Mouse (Mus musculus) liver, embryonic 14.5 days (tissue): ENCODE results near the gene Setd2. TPM values are rescaled to one million over a fixed set of nuclear protein-coding genes. Genes with fewer than 3 reads are reported as not detected.

Experiments
- ATAC-seq: fragments of 200-750 bp; cut with Nextera tagmentation; 2 replicates; pipeline ENCODE4 v1.8.0; 2017; ENCODE audit warnings: moderate number of reproducible peaks, mild to moderate bottlenecking, moderate library complexity; ENCODE audit not compliant: insufficient read depth
- DNase-seq, 3 experiments: peaks; one replicate each; pipeline ENCODE4 v3.0.0-alpha.2; 2012 to 2013; ENCODE audit warnings: low read depth in 3 of 3, low spot score in 3 of 3
- H3K27ac ChIP-seq: fragments of 300-500 bp; sonication (generic); 2 replicates; pipeline ENCODE4 v1.5.1; 2014; ENCODE audit warnings: moderate library complexity, mild to moderate bottlenecking, control low read depth, inconsistent platforms
- H3K27me3 ChIP-seq: fragments of 300-500 bp; sonication (generic); 2 replicates; pipeline ENCODE4 v1.6.1; 2014; ENCODE audit warnings: mild to moderate bottlenecking, low read length, moderate library complexity; ENCODE audit not compliant: control insufficient read depth, insufficient read depth
- H3K36me3 ChIP-seq: fragments of 300-500 bp; sonication (generic); replicated peaks from 2 replicates; pipeline ENCODE4 v1.6.1; 2014; ENCODE audit warnings: low read depth; ENCODE audit not compliant: control insufficient read depth, insufficient read depth
- H3K4me1 ChIP-seq, 2 experiments: fragments of 200-500 bp in 1 of 2; fragments of 300-500 bp in 1 of 2; sonication (generic) in 1 of 2; replicated peaks; 2 replicates each; pipeline ENCODE4 v1.6.1; 2012 to 2014; ENCODE audit warnings: antibody characterized with exemption in 1 of 2, inconsistent platforms in 1 of 2, low read length in 1 of 2; ENCODE audit not compliant: control insufficient read depth in 2 of 2, insufficient read depth in 2 of 2
- H3K4me2 ChIP-seq: fragments of 300-500 bp; sonication (generic); 2 replicates; pipeline ENCODE4 v1.6.1; 2014; ENCODE audit warnings: low read depth, mild to moderate bottlenecking, control low read depth, moderate library complexity
- H3K4me3 ChIP-seq, 2 experiments: fragments of 200-500 bp in 1 of 2; fragments of 300-500 bp in 1 of 2; sonication (generic) in 1 of 2; 2 replicates each; pipeline ENCODE4 v1.5.1; 2012 to 2014; ENCODE audit warnings: low read depth in 2 of 2, low read length in 2 of 2, mild to moderate bottlenecking in 2 of 2, control low read depth in 1 of 2, inconsistent platforms in 1 of 2, moderate library complexity in 1 of 2; ENCODE audit not compliant: insufficient read depth in 1 of 2
- H3K9ac ChIP-seq: fragments of 300-500 bp; sonication (generic); replicated peaks from 2 replicates; pipeline ENCODE4 v1.6.1; 2014; ENCODE audit warnings: mild to moderate bottlenecking, control low read depth, moderate library complexity
- H3K9me3 ChIP-seq: fragments of 300-500 bp; sonication (generic); 2 replicates; pipeline ENCODE4 v1.6.1; 2016; ENCODE audit warnings: low read length, mixed read lengths; ENCODE audit not compliant: control insufficient read depth
- CTCF ChIP-seq: IDR thresholded peaks from 2 replicates; pipeline ENCODE4 v1.5.1; 2016; ENCODE audit warnings: antibody characterized with exemption, low read depth, control low read depth
- EP300 ChIP-seq: IDR thresholded peaks from 2 replicates; pipeline ENCODE4 v1.6.1; 2016; ENCODE audit warnings: antibody characterized with exemption, low read depth
- WGBS: fragments of 180-500 bp; shearing (Covaris S2); extraction: QIAGEN DNeasy Blood & Tissue Kit; methylation state at CpG from one replicate; pipeline ENCODE4 v1.1.7; 2014; ENCODE audit not compliant: insufficient replicate concordance; 5-methylcytosine and 5-hydroxymethylcytosine counted together
- polyA plus RNA-seq, 2 experiments: library from polyadenylated mRNA; depleted of rRNA in 1 of 2; stranded (reverse) in 1 of 2; unstranded in 1 of 2; fragments of >200 nt; fragmentation: Nextera tagmentation in 1 of 2; extraction: Ambion mirVana in 1 of 2; gene quantifications; 2 replicates each; pipeline versions ENCODE4 v1.2.1 to v1.2.3; 2012 to 2014

Gene Setd2
- polyA plus RNA-seq, 2 experiments: 12.4 to 25.0 TPM

DNA sequence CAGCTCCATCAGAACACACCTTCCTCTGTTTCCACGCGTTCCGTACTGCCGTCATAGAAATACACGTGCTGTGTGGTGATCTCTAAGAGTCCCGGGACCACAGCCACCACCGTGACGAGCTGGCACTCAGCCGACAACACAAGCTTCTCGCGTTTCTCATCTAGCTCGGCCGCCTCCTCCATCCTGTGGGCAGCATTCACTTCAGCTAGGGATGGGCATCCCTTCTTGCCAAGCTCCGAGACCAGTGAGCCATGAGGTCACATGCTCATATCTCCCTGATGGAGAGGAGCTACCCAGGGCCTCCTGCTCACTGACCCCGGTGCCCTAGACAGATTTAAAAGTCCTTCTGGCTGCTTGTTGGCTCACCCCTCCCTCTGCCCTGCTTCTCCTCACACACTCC, 97.8 kb downstream of the Setd2 start:
- Histone ChIP-seq H3K27ac (no peak overlapping the region), H3K4me3 (no peak overlapping the region), H3K4me2 (no peak overlapping the region), H3K27me3 (no peaks in the 10 kb centered on the region), H3K9me3 (no peaks in the 10 kb centered on the region), H3K4me1 (no peaks in the 10 kb centered on the region), H3K36me3 (no peaks in the 10 kb centered on the region), H3K9ac (no peak overlapping the region)
- TF ChIP-seq CTCF: no peak
- no peak for TF ChIP-seq EP300
- DNase-seq (no peak), ATAC-seq (no peak)
- WGBS: 84% methylated on average over 15 of the region's 15 CpGs

DNA sequence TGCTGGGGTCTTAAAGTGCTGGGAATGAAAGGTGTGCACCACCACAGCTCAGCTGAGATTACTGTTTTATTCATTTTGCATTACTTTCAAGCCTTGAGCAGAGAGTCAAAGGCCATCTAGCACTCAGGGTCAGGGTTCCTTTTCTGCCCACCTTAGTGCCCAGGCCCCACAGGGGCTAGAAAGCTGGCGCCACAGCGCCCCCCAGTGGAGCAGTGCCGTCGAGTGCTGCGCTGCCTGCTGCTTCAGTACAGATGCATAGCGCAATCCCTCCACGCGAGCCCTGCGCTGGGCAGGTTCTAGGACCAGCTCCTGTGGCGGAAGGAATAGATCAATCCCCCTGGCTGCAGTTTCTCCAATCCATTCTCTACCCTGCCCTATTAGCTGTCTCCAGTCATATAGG, 98.8 kb downstream of the Setd2 start:
- no peaks in the 10 kb centered on the region for H3K4me1 ChIP-seq
- H3K9me3 ChIP-seq: no peaks in the 10 kb centered on the region
- no peak for TF ChIP-seq EP300
- peak; percentile 78 for TF ChIP-seq CTCF
- no peak overlapping the region for H3K4me3 ChIP-seq
- no peak overlapping the region for H3K27ac ChIP-seq
- H3K9ac ChIP-seq: no peak overlapping the region
- H3K36me3 ChIP-seq: no peaks in the 10 kb centered on the region
- 53% methylated on average over 10 of the region's 10 CpGs for WGBS
- ATAC-seq (no peak), DNase-seq (no peak)
- H3K4me2 ChIP-seq: no peak overlapping the region
- no peaks in the 10 kb centered on the region for H3K27me3 ChIP-seq

DNA sequence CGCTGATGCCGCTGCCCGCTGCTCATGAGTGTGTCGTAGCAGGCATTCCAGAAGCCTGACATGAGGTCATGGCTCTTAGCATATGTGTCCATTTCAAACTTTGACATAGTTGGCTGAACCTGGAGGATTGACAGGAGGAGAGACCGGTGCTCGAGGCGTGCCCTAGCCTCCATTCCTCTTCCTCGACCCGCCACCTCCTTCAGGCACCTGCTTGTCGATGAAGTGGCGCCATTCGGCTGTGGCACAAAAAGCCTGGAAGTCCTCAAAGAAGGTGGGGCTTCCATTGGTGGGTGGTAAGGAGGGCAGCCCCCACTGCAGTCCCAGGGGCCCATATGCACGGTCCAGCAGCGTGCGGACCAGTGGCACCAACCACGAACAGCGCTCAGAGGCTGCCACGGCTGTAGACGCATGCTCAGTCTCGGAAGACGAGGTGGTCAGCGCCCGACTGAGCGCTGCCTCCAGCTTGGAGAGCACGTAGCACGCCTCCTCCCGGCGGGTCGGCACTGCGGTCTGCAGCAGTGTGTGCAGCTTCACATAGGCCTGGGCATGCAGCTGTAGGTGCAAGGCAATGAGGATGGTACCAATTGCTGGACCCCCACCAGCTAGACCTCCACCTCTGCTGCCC, 99.4 kb downstream of the Setd2 start:
- no peak for DNase-seq

DNA sequence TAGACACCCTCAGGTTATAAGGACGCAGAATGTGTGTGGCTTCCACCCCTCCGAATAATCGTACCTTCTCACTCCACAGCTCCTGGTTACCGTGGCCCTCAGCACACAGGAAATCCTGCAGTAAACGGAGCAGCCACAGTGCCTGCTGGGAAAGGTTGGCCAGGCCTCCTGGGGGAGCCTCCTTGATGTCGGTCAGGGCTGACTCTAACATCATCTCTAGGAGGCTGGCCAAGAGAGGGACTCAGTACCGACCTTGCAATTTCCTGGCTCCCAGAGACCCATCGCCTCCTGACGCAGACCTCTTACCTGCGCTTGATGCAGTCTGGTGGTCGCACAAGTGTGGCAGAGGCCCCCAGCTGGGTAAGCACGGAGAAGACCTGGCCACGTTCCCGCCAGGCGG, 100.3 kb downstream of the Setd2 start:
- ATAC-seq: no peak
- Histone ChIP-seq H3K9me3 (no peaks in the 10 kb centered on the region), H3K4me2 (no peak overlapping the region), H3K27me3 (no peaks in the 10 kb centered on the region), H3K36me3 (no peaks in the 10 kb centered on the region), H3K27ac (no peak overlapping the region), H3K4me1 (no peaks in the 10 kb centered on the region), H3K4me3 (no peak overlapping the region), H3K9ac (no peak overlapping the region)
- TF ChIP-seq EP300 (no peak), CTCF (no peak)
- 75% methylated on average over 15 of the region's 15 CpGs for WGBS
- no peak for DNase-seq

More for the DNA sequence above, 99.4 kb downstream of the Setd2 start:
- H3K9ac ChIP-seq: no peak overlapping the region
- H3K4me1 ChIP-seq: no peaks in the 10 kb centered on the region
- no peaks in the 10 kb centered on the region for H3K27me3 ChIP-seq
- TF ChIP-seq EP300: no peak
- TF ChIP-seq CTCF: no peak
- no peak overlapping the region for H3K4me3 ChIP-seq
- H3K27ac ChIP-seq: no peak overlapping the region
- no peaks in the 10 kb centered on the region for H3K9me3 ChIP-seq
- H3K36me3 ChIP-seq: no peaks in the 10 kb centered on the region
- ATAC-seq: no peak
- no peak overlapping the region for H3K4me2 ChIP-seq
- 83% methylated on average over 30 of the region's 30 CpGs for WGBS

DNA sequence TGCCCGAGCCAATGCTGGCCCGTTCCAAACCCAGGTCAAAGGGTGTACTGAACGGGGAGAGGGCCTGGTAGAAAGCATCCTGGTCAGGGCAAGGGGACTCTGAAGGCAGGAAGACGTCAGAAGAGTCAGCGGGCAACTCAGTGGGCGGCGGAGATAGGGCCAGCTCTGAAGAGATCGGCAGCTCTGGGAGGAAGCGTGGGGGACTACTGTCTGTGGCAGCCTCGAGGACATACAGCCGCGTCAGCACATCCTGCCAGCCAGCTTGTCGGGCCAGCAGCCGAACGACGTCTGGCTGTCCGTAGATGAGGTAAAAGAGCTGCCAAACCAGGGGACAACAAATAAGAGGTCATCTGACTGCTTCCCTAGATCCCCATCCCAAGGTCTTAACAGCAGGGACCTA, 101.5 kb downstream of the Setd2 start:
- no peaks in the 10 kb centered on the region for H3K27me3 ChIP-seq
- no peaks in the 10 kb centered on the region for H3K4me1 ChIP-seq
- 71% methylated on average over 17 of the region's 17 CpGs for WGBS
- H3K36me3 ChIP-seq: no peaks in the 10 kb centered on the region
- no peak overlapping the region for H3K4me3 ChIP-seq
- DNase-seq: no peak
- no peak for TF ChIP-seq CTCF
- no peak for TF ChIP-seq EP300
- no peak overlapping the region for H3K4me2 ChIP-seq
- no peak overlapping the region for H3K9ac ChIP-seq
- H3K27ac ChIP-seq: no peak overlapping the region
- H3K9me3 ChIP-seq: no peaks in the 10 kb centered on the region
- no peak for ATAC-seq
